Mouse (Mus musculus): ENCODE measurements around the gene Syt16. TPM values are rescaled to one million over a fixed set of nuclear protein-coding genes. Genes with fewer than 3 reads are reported as not detected.

Gene Syt16
- polyA plus RNA-seq, 1 experiment from 2014 or later, result 95.5 TPM

DNA sequence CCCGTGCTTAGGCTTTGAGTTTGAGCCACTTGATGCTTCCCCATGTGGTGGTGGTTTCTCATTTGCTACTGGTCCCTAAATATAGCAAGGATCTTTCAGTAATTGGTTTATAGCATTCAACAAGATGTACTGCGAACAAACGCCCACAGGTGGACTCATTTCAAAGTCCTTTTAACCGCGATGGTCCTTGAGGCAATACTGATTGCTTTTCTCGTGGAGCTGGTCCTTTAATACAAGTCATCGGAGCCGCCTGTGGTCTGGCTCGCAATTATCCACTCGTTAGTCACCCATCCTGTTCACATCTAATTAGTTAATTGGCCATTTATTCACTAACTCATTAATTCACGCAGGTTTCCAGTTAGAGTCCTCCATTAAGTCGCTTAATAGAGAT, 560 bp upstream of the Syt16 start:
- 28% methylated on average over 12 of the region's 12 CpGs for WGBS
- peaks cover 3% of the 10 kb centered on the region; the same call in 1 of the 2 replicates for H3K4me1 ChIP-seq (ENCODE audit: control insufficient read depth, insufficient read depth, low read length)
- H3K9ac ChIP-seq (replicated peaks; ENCODE audit: low read depth, low read length), result peak overlapping the region; percentile 75
- peaks cover 4% of the 10 kb centered on the region; the same call in 1 of the 2 replicates for H3K27me3 ChIP-seq (ENCODE audit: control insufficient read depth, insufficient read depth, low read length)
- H3K36me3 ChIP-seq (ENCODE audit: control insufficient read depth, insufficient read depth, low read length), result no peaks in the 10 kb centered on the region
- H3K4me2 ChIP-seq (ENCODE audit: low read depth, low read length), result peak overlapping the region; percentile 83
- H3K9me3 ChIP-seq (ENCODE audit: control insufficient read depth, low read length), result no peaks in the 10 kb centered on the region
- ATAC-seq (ENCODE audit: low read depth), result no peak
- H3K27ac ChIP-seq (ENCODE audit: low read depth, low read length), result peak overlapping the region; percentile 77; the same call in 1 of the 2 replicates
- H3K4me3 ChIP-seq (ENCODE audit: low read depth, low read length), result peak overlapping the region; percentile 59; the same call in 1 of the 2 replicates

DNA sequence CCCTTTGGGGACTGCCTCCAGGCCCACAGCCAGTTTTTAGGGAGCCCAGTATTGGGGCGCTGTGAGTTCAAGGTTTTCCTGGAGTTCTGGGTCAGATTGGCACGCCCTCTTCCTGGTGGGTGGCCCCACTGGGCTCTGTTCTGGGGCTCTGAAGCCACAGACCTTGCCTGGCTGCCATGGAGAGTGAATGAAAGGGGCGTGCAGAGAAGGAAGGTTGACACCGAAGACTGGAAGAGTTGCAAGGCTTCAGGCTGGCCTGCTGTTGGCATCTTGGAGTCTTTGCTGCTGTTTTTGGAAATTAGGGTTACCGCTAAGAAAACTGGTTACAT, 631 bp downstream of the Syt16 start:
- Histone ChIP-seq H3K27ac (ENCODE audit: low read depth, low read length) (peak overlapping the region; percentile 77; the same call in 1 of the 2 replicates), H3K9ac (replicated peaks; ENCODE audit: low read depth, low read length) (peak overlapping the region; percentile 75), H3K4me2 (ENCODE audit: low read depth, low read length) (peak overlapping the region; percentile 83), H3K36me3 (ENCODE audit: control insufficient read depth, insufficient read depth, low read length) (no peaks in the 10 kb centered on the region), H3K4me3 (ENCODE audit: low read depth, low read length) (peak overlapping the region; percentile 59), H3K4me1 (ENCODE audit: control insufficient read depth, insufficient read depth, low read length) (peaks cover 3% of the 10 kb centered on the region; the same call in 1 of the 2 replicates), H3K9me3 (ENCODE audit: control insufficient read depth, low read length) (no peaks in the 10 kb centered on the region), H3K27me3 (ENCODE audit: control insufficient read depth, insufficient read depth, low read length) (peaks cover 4% of the 10 kb centered on the region; the same call in 1 of the 2 replicates)
- peak; percentile 42 for ATAC-seq (ENCODE audit: low read depth)
- 31% methylated on average over 5 of the region's 5 CpGs for WGBS

DNA sequence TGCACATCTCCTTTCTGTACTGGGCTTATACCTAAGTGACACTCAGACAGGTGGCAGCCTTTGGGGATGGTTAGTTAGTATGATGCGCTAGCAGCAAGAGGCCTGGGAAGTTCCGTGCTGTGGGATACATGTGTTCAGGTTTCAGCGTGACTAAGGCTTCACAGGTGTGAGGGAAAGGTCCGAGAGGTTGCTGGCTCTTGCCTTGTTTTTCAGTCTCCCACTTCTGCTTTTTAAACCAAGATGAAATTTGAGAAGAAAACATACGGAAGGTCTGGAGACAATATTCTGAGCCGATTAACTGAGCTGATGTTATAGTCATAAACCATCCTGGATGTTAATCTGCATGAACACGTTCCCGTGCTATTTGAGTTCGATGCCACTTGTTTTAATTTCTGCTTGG, 5.0 kb downstream of the Syt16 start:
- Histone ChIP-seq H3K4me2 (ENCODE audit: low read depth, low read length) (no peak overlapping the region), H3K4me3 (ENCODE audit: low read depth, low read length) (no peak overlapping the region), H3K9me3 (ENCODE audit: control insufficient read depth, low read length) (no peaks in the 10 kb centered on the region), H3K36me3 (ENCODE audit: control insufficient read depth, insufficient read depth, low read length) (no peaks in the 10 kb centered on the region), H3K9ac (replicated peaks; ENCODE audit: low read depth, low read length) (no peak overlapping the region), H3K27me3 (ENCODE audit: control insufficient read depth, insufficient read depth, low read length) (peaks cover 4% of the 10 kb centered on the region; the same call in 1 of the 2 replicates), H3K4me1 (ENCODE audit: control insufficient read depth, insufficient read depth, low read length) (no peaks in the 10 kb centered on the region), H3K27ac (ENCODE audit: low read depth, low read length) (no peak overlapping the region)
- WGBS, result 89% methylated on average over 9 of the region's 9 CpGs
- ATAC-seq (ENCODE audit: low read depth), result no peak

- peak; percentile 59; the same call in 1 of the 2 replicates for ATAC-seq (ENCODE audit: low read depth)
- WGBS, result 29% methylated on average over 8 of the region's 8 CpGs
- 0 out of 2 replicates have a peak, but pooled peaks cover 3% of the 10 kb centered on the region for H3K4me1 ChIP-seq (ENCODE audit: control insufficient read depth, insufficient read depth, low read length)
Measured at GRCm38 (mm10) chr12:74009448-74009911, 12.0 kb downstream of the Syt16 start.

GRCm38 (mm10) chr12:74013739-74014138, 16.3 kb downstream of the Syt16 start:
- H3K27ac ChIP-seq (ENCODE audit: low read depth, low read length), result no peak overlapping the region
- H3K9me3 ChIP-seq (ENCODE audit: control insufficient read depth, low read length), result no peaks in the 10 kb centered on the region
- H3K4me2 ChIP-seq (ENCODE audit: low read depth, low read length), result no peak overlapping the region
- 3% methylated on average over 6 of the region's 6 CpGs for WGBS
- H3K36me3 ChIP-seq (ENCODE audit: control insufficient read depth, insufficient read depth, low read length), result no peaks in the 10 kb centered on the region
- no peak overlapping the region for H3K4me3 ChIP-seq (ENCODE audit: low read depth, low read length)
- 0 out of 2 replicates have a peak, but pooled peaks cover 3% of the 10 kb centered on the region for H3K4me1 ChIP-seq (ENCODE audit: control insufficient read depth, insufficient read depth, low read length)
- no peaks in the 10 kb centered on the region for H3K27me3 ChIP-seq (ENCODE audit: control insufficient read depth, insufficient read depth, low read length)
- peak; percentile 86 for ATAC-seq (ENCODE audit: low read depth)
- H3K9ac ChIP-seq (replicated peaks; ENCODE audit: low read depth, low read length), result no peak overlapping the region

More at GRCm38 (mm10) chr12:74009448-74009911, 12.0 kb downstream of the Syt16 start:
- Histone ChIP-seq H3K9me3 (ENCODE audit: control insufficient read depth, low read length) (no peaks in the 10 kb centered on the region), H3K9ac (replicated peaks; ENCODE audit: low read depth, low read length) (no peak overlapping the region), H3K4me3 (ENCODE audit: low read depth, low read length) (no peak overlapping the region), H3K27me3 (ENCODE audit: control insufficient read depth, insufficient read depth, low read length) (no peaks in the 10 kb centered on the region), H3K27ac (ENCODE audit: low read depth, low read length) (no peak overlapping the region), H3K36me3 (ENCODE audit: control insufficient read depth, insufficient read depth, low read length) (no peaks in the 10 kb centered on the region), H3K4me2 (ENCODE audit: low read depth, low read length) (no peak overlapping the region)

GRCm38 (mm10) chr12:74014739-74015270, 17.3 kb downstream of the Syt16 start:
- no peaks in the 10 kb centered on the region for H3K36me3 ChIP-seq (ENCODE audit: control insufficient read depth, insufficient read depth, low read length)
- no peak overlapping the region for H3K9ac ChIP-seq (replicated peaks; ENCODE audit: low read depth, low read length)
- ATAC-seq (ENCODE audit: low read depth), result no peak
- H3K4me3 ChIP-seq (ENCODE audit: low read depth, low read length), result no peak overlapping the region
- WGBS, result 61% methylated on average over 7 of the region's 7 CpGs
- H3K27me3 ChIP-seq (ENCODE audit: control insufficient read depth, insufficient read depth, low read length), result no peaks in the 10 kb centered on the region
- H3K4me1 ChIP-seq (ENCODE audit: control insufficient read depth, insufficient read depth, low read length), result 0 out of 2 replicates have a peak, but pooled peaks cover 3% of the 10 kb centered on the region
- no peaks in the 10 kb centered on the region for H3K9me3 ChIP-seq (ENCODE audit: control insufficient read depth, low read length)
- no peak overlapping the region for H3K4me2 ChIP-seq (ENCODE audit: low read depth, low read length)
- no peak overlapping the region for H3K27ac ChIP-seq (ENCODE audit: low read depth, low read length)

GRCm38 (mm10) chr12:74015491-74015890, 18.0 kb downstream of the Syt16 start:
- no peaks in the 10 kb centered on the region for H3K9me3 ChIP-seq (ENCODE audit: control insufficient read depth, low read length)
- ATAC-seq (ENCODE audit: low read depth), result no peak
- H3K36me3 ChIP-seq (ENCODE audit: control insufficient read depth, insufficient read depth, low read length), result no peaks in the 10 kb centered on the region
- H3K4me2 ChIP-seq (ENCODE audit: low read depth, low read length), result no peak overlapping the region
- H3K27me3 ChIP-seq (ENCODE audit: control insufficient read depth, insufficient read depth, low read length), result no peaks in the 10 kb centered on the region
- H3K4me1 ChIP-seq (ENCODE audit: control insufficient read depth, insufficient read depth, low read length), result 0 out of 2 replicates have a peak, but pooled peaks cover 3% of the 10 kb centered on the region
- no peak overlapping the region for H3K27ac ChIP-seq (ENCODE audit: low read depth, low read length)
- 79% methylated on average over 5 of the region's 5 CpGs for WGBS
- no peak overlapping the region for H3K4me3 ChIP-seq (ENCODE audit: low read depth, low read length)
- no peak overlapping the region for H3K9ac ChIP-seq (replicated peaks; ENCODE audit: low read depth, low read length)

- Histone ChIP-seq H3K4me2 (ENCODE audit: low read depth, low read length) (no peak overlapping the region), H3K36me3 (ENCODE audit: control insufficient read depth, insufficient read depth, low read length) (no peaks in the 10 kb centered on the region), H3K9ac (replicated peaks; ENCODE audit: low read depth, low read length) (no peak overlapping the region), H3K27ac (ENCODE audit: low read depth, low read length) (no peak overlapping the region), H3K27me3 (ENCODE audit: control insufficient read depth, insufficient read depth, low read length) (no peaks in the 10 kb centered on the region), H3K4me1 (ENCODE audit: control insufficient read depth, insufficient read depth, low read length) (no peaks in the 10 kb centered on the region), H3K4me3 (ENCODE audit: low read depth, low read length) (no peak overlapping the region), H3K9me3 (ENCODE audit: control insufficient read depth, low read length) (no peaks in the 10 kb centered on the region)
- ATAC-seq (ENCODE audit: low read depth), result no peak
- WGBS, result 66% methylated on average over 5 of the region's 5 CpGs
Measured at GRCm38 (mm10) chr12:74023260-74023659, 25.8 kb downstream of the Syt16 start.

DNA sequence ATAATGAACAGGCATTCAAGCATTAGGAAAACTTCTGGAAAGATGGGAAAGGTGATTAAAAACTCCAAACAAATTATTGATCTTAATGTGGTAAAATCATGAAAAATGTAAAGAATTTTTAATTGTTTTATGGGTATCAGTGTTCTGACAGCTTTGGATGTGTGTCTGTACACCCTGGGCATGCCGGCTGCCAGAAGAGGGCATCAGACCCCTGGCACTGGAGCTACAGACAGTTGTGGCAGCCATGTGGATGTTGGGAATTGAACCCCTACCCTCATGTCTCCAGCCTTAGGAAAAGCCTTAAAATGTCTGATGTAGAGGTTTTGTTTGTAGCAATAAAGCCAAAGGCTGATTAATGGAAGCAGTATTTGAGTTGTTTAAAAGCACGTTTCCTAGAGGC, 27.5 kb downstream of the Syt16 start:
- H3K9me3 ChIP-seq (ENCODE audit: control insufficient read depth, low read length), result no peaks in the 10 kb centered on the region
- WGBS, result 84% methylated on average over 2 of the region's 2 CpGs
- no peak overlapping the region for H3K9ac ChIP-seq (replicated peaks; ENCODE audit: low read depth, low read length)
- ATAC-seq (ENCODE audit: low read depth), result no peak
- H3K27me3 ChIP-seq (ENCODE audit: control insufficient read depth, insufficient read depth, low read length), result no peaks in the 10 kb centered on the region
- no peak overlapping the region for H3K4me2 ChIP-seq (ENCODE audit: low read depth, low read length)
- H3K4me3 ChIP-seq (ENCODE audit: low read depth, low read length), result no peak overlapping the region
- no peaks in the 10 kb centered on the region for H3K4me1 ChIP-seq (ENCODE audit: control insufficient read depth, insufficient read depth, low read length)
- no peak overlapping the region for H3K27ac ChIP-seq (ENCODE audit: low read depth, low read length)
- no peaks in the 10 kb centered on the region for H3K36me3 ChIP-seq (ENCODE audit: control insufficient read depth, insufficient read depth, low read length)
